Mouse (Mus musculus) urinary bladder, postnatal 36 days (tissue): ENCODE results near the gene Gdnf.

Experiments used
- DNase-seq, 2 experiments: peaks; one replicate each; pipeline ENCODE4 v3.0.0; 2022; ENCODE audit warnings: low spot score in 2 of 2, mixed read lengths in 1 of 2

The Gdnf gene

GRCm38 (mm10) chr15:7862890-7863289 is 52.2 kb downstream of the Gdnf start:
- no peak for DNase-seq

- DNase-seq, result no peak
Observed at GRCm38 (mm10) chr15:7863328-7863727, 52.7 kb downstream of the Gdnf start.

GRCm38 (mm10) chr15:7865305-7865704 is 54.7 kb downstream of the Gdnf start:
- DNase-seq, result no peak

GRCm38 (mm10) chr15:7872473-7872872 is 61.8 kb downstream of the Gdnf start:
- no peak for DNase-seq

- no peak for DNase-seq
Observed at GRCm38 (mm10) chr15:7875879-7876278, 65.2 kb downstream of the Gdnf start.

- DNase-seq, result no peak
Observed at GRCm38 (mm10) chr15:7877560-7878467, 67.2 kb downstream of the Gdnf start.

- DNase-seq, result no peak
Observed at GRCm38 (mm10) chr15:7878861-7879260, 68.2 kb downstream of the Gdnf start.

GRCm38 (mm10) chr15:7879956-7880355 is 69.3 kb downstream of the Gdnf start:
- no peak for DNase-seq

GRCm38 (mm10) chr15:7884181-7884580 is 73.5 kb downstream of the Gdnf start:
- no peak for DNase-seq

- no peak for DNase-seq
Observed at GRCm38 (mm10) chr15:7885106-7885505, 74.5 kb downstream of the Gdnf start.

- no peak for DNase-seq
Observed at GRCm38 (mm10) chr15:7886591-7886990, 75.9 kb downstream of the Gdnf start.
